Mouse (Mus musculus): ENCODE measurements around the gene Atp2a1. TPM values are rescaled to one million over a fixed set of nuclear protein-coding genes. Genes with fewer than 3 reads are reported as not detected.
A peak's percentile ranks its signal among the peaks of the same experiment; 100 is the strongest.

Gene Atp2a1
- polyA plus RNA-seq, 1 experiment from 2014 or later = not detected

DNA sequence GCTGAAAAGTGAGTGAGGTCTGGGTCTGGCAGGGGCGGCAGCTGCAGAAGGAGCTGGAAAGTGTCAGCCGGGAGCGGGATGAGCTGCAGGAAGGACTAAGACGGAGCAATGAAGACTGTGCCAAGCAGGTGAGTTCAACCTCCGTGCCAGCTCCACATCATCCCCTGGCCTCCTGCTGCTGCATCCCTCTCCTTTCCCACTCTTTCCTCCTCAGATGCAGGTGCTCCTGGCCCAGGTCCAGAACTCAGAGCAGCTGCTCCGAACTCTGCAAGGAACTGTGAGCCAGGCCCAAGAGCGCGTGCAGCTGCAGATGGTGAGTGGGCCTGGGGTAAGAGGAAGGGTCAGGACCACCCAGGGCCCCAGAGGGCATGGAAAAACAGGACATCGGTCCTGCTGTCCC, 22.8 kb downstream of the Atp2a1 start:
- Histone ChIP-seq H3K9me3 (ENCODE audit: control insufficient read depth, low read length) (no peaks in the 10 kb centered on the region), H3K9ac (ENCODE audit: low read length) (no peak overlapping the region), H3K4me3 (ENCODE audit: low read depth, low read length) (no peak overlapping the region), H3K4me1 (replicated peaks; ENCODE audit: control insufficient read depth, insufficient read depth, low read length) (no peaks in the 10 kb centered on the region), H3K36me3 (ENCODE audit: control insufficient read depth, insufficient read depth, low read length) (no peaks in the 10 kb centered on the region), H3K27ac (ENCODE audit: low read depth, low read length) (no peak overlapping the region), H3K4me2 (ENCODE audit: low read depth, low read length, severe bottlenecking) (no peak overlapping the region), H3K27me3 (ENCODE audit: control insufficient read depth, insufficient read depth, low read length) (no peaks in the 10 kb centered on the region)
- 90% methylated on average over 9 of the region's 9 CpGs for WGBS
- ATAC-seq (replicated peaks; ENCODE audit: low FRiP score) = no peak
- DNase-seq (ENCODE audit: low spot score) = no peak

DNA sequence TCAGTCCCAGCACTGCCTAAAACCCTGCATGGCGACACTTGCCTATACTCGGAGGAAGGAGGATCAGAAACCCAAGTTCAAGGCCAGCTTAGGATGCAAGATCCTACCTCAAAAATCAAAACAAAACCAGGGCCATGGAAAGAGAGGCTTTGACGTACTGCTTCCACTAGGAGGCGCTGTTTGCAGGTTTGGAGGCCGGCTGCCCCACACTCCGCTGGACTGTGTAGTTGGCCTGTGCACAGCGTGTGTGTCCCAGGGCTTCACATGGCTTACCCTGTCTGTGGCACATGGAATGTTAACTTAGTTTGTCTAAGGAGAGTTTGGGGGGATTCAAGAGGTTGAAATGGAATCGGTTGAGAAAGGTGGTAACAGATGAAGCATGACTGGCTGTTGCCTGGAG, 26.1 kb downstream of the Atp2a1 start:
- H3K27ac ChIP-seq (ENCODE audit: low read depth, low read length) = no peak overlapping the region
- H3K4me2 ChIP-seq (ENCODE audit: low read depth, low read length, severe bottlenecking) = no peak overlapping the region
- DNase-seq (ENCODE audit: low spot score) (peak; percentile 83), ATAC-seq (replicated peaks; ENCODE audit: low FRiP score) (no peak)
- H3K4me1 ChIP-seq (replicated peaks; ENCODE audit: control insufficient read depth, insufficient read depth, low read length) = no peaks in the 10 kb centered on the region
- no peak overlapping the region for H3K4me3 ChIP-seq (ENCODE audit: low read depth, low read length)
- H3K9me3 ChIP-seq (ENCODE audit: control insufficient read depth, low read length) = no peaks in the 10 kb centered on the region
- H3K36me3 ChIP-seq (ENCODE audit: control insufficient read depth, insufficient read depth, low read length) = no peaks in the 10 kb centered on the region
- no peaks in the 10 kb centered on the region for H3K27me3 ChIP-seq (ENCODE audit: control insufficient read depth, insufficient read depth, low read length)
- H3K9ac ChIP-seq (ENCODE audit: low read length) = no peak overlapping the region
- WGBS = 21% methylated on average over 8 of the region's 8 CpGs

DNA sequence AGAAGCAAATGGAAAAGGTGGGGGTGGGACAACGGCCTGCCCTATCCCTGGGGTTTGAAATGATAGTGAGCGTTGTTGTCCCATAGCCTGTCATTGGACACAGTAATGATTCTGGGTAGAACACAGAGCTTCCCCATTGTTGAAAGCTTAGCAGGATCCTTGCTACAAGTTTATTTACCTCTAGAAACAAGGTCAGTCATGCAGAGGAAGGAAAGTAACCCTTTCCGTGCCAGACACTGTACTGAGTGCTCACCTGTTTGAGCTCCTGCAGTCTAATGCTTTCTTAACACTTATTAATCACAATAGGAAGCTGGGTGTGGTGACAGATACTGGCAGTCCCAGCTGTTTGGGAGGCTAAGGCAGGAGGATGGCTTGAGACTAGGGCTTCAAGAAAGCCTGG, 27.1 kb downstream of the Atp2a1 start:
- WGBS = 88% methylated on average over 3 of the region's 3 CpGs
- ATAC-seq (replicated peaks; ENCODE audit: low FRiP score) (no peak), DNase-seq (ENCODE audit: low spot score) (no peak)
- H3K4me2 ChIP-seq (ENCODE audit: low read depth, low read length, severe bottlenecking) = no peak overlapping the region
- no peaks in the 10 kb centered on the region for H3K36me3 ChIP-seq (ENCODE audit: control insufficient read depth, insufficient read depth, low read length)
- H3K9me3 ChIP-seq (ENCODE audit: control insufficient read depth, low read length) = no peaks in the 10 kb centered on the region
- H3K9ac ChIP-seq (ENCODE audit: low read length) = no peak overlapping the region
- H3K4me3 ChIP-seq (ENCODE audit: low read depth, low read length) = no peak overlapping the region
- no peaks in the 10 kb centered on the region for H3K4me1 ChIP-seq (replicated peaks; ENCODE audit: control insufficient read depth, insufficient read depth, low read length)
- H3K27ac ChIP-seq (ENCODE audit: low read depth, low read length) = no peak overlapping the region
- H3K27me3 ChIP-seq (ENCODE audit: control insufficient read depth, insufficient read depth, low read length) = no peaks in the 10 kb centered on the region

GRCm38 (mm10) chr7:126434726-126435125, 28.2 kb downstream of the Atp2a1 start:
- ATAC-seq (replicated peaks; ENCODE audit: low FRiP score) = no peak
- DNase-seq (ENCODE audit: low spot score) = no peak
- Histone ChIP-seq H3K27ac (ENCODE audit: low read depth, low read length) (no peak overlapping the region), H3K9me3 (ENCODE audit: control insufficient read depth, low read length) (no peaks in the 10 kb centered on the region), H3K4me1 (replicated peaks; ENCODE audit: control insufficient read depth, insufficient read depth, low read length) (peaks cover under 1% of the 10 kb centered on the region; the same call in 1 of the 2 replicates), H3K9ac (ENCODE audit: low read length) (no peak overlapping the region), H3K36me3 (ENCODE audit: control insufficient read depth, insufficient read depth, low read length) (no peaks in the 10 kb centered on the region), H3K27me3 (ENCODE audit: control insufficient read depth, insufficient read depth, low read length) (no peaks in the 10 kb centered on the region), H3K4me2 (ENCODE audit: low read depth, low read length, severe bottlenecking) (no peak overlapping the region), H3K4me3 (ENCODE audit: low read depth, low read length) (no peak overlapping the region)
- WGBS = 91% methylated on average over 7 of the region's 7 CpGs

DNA sequence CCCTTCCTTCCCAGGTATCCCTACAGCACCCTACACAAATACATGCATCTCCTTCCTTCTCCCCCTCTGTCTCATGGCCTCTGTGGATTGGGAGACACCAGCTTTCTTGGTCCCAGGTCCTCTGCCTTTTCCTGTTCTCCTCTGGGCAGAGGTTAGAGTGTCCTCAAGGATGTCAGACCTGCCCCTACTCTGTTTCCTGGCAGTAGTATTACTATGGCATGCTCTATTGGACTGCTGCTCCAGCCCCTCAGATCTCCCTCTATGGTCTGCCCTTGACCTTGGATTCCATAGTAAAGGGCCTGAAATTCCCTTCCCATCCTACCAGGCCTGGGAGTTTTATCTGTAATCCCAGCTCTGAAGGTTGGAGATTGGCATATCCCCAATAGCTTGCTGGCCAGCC, 32.7 kb downstream of the Atp2a1 start:
- peaks cover 4% of the 10 kb centered on the region; the same call in 1 of the 2 replicates for H3K4me1 ChIP-seq (replicated peaks; ENCODE audit: control insufficient read depth, insufficient read depth, low read length)
- H3K9me3 ChIP-seq (ENCODE audit: control insufficient read depth, low read length) = no peaks in the 10 kb centered on the region; the same call in 1 of the 2 replicates
- H3K27me3 ChIP-seq (ENCODE audit: control insufficient read depth, insufficient read depth, low read length) = no peaks in the 10 kb centered on the region
- no peak for DNase-seq (ENCODE audit: low spot score)
- no peak overlapping the region for H3K4me3 ChIP-seq (ENCODE audit: low read depth, low read length)
- no peak for ATAC-seq (replicated peaks; ENCODE audit: low FRiP score)
- no peaks in the 10 kb centered on the region for H3K36me3 ChIP-seq (ENCODE audit: control insufficient read depth, insufficient read depth, low read length)
- no peak overlapping the region for H3K27ac ChIP-seq (ENCODE audit: low read depth, low read length)
- H3K9ac ChIP-seq (ENCODE audit: low read length) = no peak overlapping the region
- H3K4me2 ChIP-seq (ENCODE audit: low read depth, low read length, severe bottlenecking) = no peak overlapping the region

DNA sequence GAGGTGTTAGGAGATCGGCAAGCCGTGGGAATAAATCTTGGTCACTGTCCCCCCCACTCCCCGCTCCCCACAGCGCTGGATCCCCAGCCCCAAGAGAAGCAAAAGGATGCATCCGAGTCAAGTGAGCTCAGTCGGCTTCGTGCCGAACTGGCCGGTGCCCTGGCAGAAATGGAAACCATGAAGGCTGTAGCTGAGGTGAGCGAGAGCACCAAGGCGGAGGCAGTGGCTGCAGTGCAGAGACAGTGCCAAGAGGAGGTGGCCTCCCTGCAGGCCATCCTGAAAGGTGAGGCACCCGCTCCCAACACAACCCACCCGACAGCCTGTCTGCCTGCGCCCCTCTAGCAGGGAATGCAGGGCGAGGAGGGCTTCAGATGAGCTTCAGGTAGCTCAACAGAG, 33.4 kb downstream of the Atp2a1 start:
- H3K4me1 ChIP-seq (replicated peaks; ENCODE audit: control insufficient read depth, insufficient read depth, low read length) = peaks cover 4% of the 10 kb centered on the region; the same call in 1 of the 2 replicates
- H3K36me3 ChIP-seq (ENCODE audit: control insufficient read depth, insufficient read depth, low read length) = no peaks in the 10 kb centered on the region
- ATAC-seq (replicated peaks; ENCODE audit: low FRiP score) (no peak; the same call in 1 of the 2 replicates), DNase-seq (ENCODE audit: low spot score) (no peak)
- peak overlapping the region; percentile 75 for H3K4me3 ChIP-seq (ENCODE audit: low read depth, low read length)
- no peaks in the 10 kb centered on the region; the same call in 1 of the 2 replicates for H3K9me3 ChIP-seq (ENCODE audit: control insufficient read depth, low read length)
- H3K4me2 ChIP-seq (ENCODE audit: low read depth, low read length, severe bottlenecking) = peak overlapping the region; percentile 84
- H3K27me3 ChIP-seq (ENCODE audit: control insufficient read depth, insufficient read depth, low read length) = no peaks in the 10 kb centered on the region
- no peak overlapping the region for H3K27ac ChIP-seq (ENCODE audit: low read depth, low read length)
- H3K9ac ChIP-seq (ENCODE audit: low read length) = peak overlapping the region; percentile 86
- whole genome bisulfite sequencing = 25% methylated on average over 15 of the region's 15 CpGs

GRCm38 (mm10) chr7:126428631-126429502, 34.0 kb downstream of the Atp2a1 start, which contains the start of gene Rabep2:
Rabep2 (plus strand) TSS chr7:126428759.
- Histone ChIP-seq H3K4me1 (replicated peaks; ENCODE audit: control insufficient read depth, insufficient read depth, low read length) (peaks cover 4% of the 10 kb centered on the region; the same call in 1 of the 2 replicates), H3K36me3 (ENCODE audit: control insufficient read depth, insufficient read depth, low read length) (no peaks in the 10 kb centered on the region), H3K27ac (ENCODE audit: low read depth, low read length) (peak within 1 kb of the TSS; percentile 84), H3K4me2 (ENCODE audit: low read depth, low read length, severe bottlenecking) (peak within 1 kb of the TSS; percentile 84), H3K9ac (ENCODE audit: low read length) (peak within 1 kb of the TSS; percentile 86), H3K9me3 (ENCODE audit: control insufficient read depth, low read length) (no peaks in the 10 kb centered on the region; the same call in 1 of the 2 replicates), H3K4me3 (ENCODE audit: low read depth, low read length) (peak within 1 kb of the TSS; percentile 75), H3K27me3 (ENCODE audit: control insufficient read depth, insufficient read depth, low read length) (no peaks in the 10 kb centered on the region)
- under 1% methylated on average over 78 of the region's 82 CpGs for WGBS
- ATAC-seq (replicated peaks; ENCODE audit: low FRiP score) = peak; percentile 91
- peak; percentile 98 for DNase-seq (ENCODE audit: low spot score)

DNA sequence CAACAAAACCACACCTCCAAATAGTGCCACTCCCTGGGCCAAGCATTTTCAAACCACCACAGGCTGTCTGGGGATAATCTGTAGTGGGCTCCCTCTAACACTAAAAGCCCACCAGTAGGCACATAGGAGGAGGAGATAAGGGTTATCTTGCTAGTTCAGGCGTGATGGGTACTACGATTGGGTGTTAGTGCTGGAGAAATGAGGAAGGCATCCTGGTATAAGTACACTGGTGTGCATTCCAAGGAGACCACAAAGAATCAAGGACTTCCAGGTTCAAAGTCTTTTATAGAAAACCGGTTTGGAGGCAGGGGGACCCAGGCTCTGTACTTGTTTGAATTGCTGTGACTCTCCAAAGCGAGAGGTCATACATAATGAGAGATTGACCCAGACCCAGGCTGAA, 34.8 kb downstream of the Atp2a1 start:
- peak overlapping the region; percentile 86 for H3K9ac ChIP-seq (ENCODE audit: low read length)
- H3K36me3 ChIP-seq (ENCODE audit: control insufficient read depth, insufficient read depth, low read length) = no peaks in the 10 kb centered on the region
- H3K9me3 ChIP-seq (ENCODE audit: control insufficient read depth, low read length) = no peaks in the 10 kb centered on the region; the same call in 1 of the 2 replicates
- peak; percentile 0 for ATAC-seq (replicated peaks; ENCODE audit: low FRiP score)
- peak overlapping the region; percentile 84 for H3K4me2 ChIP-seq (ENCODE audit: low read depth, low read length, severe bottlenecking)
- peak overlapping the region; percentile 75 for H3K4me3 ChIP-seq (ENCODE audit: low read depth, low read length)
- H3K27ac ChIP-seq (ENCODE audit: low read depth, low read length) = peak overlapping the region; percentile 84; the same call in 1 of the 2 replicates
- H3K27me3 ChIP-seq (ENCODE audit: control insufficient read depth, insufficient read depth, low read length) = no peaks in the 10 kb centered on the region
- H3K4me1 ChIP-seq (replicated peaks; ENCODE audit: control insufficient read depth, insufficient read depth, low read length) = peaks cover 4% of the 10 kb centered on the region; the same call in 1 of the 2 replicates
- DNase-seq (ENCODE audit: low spot score) = no peak
- WGBS = 23% methylated on average over 4 of the region's 4 CpGs

Data from forebrain, embryonic 11.5 days (tissue).